Mouse (Mus musculus): ENCODE data around the gene Abi2. TPM values are rescaled to one million over a fixed set of nuclear protein-coding genes. Genes with fewer than 3 reads are reported as not detected.

The Abi2 gene
- total and polyA plus RNA-seq, 3 experiments = 15.0 to 75.2 (median 16.0) TPM

DNA sequence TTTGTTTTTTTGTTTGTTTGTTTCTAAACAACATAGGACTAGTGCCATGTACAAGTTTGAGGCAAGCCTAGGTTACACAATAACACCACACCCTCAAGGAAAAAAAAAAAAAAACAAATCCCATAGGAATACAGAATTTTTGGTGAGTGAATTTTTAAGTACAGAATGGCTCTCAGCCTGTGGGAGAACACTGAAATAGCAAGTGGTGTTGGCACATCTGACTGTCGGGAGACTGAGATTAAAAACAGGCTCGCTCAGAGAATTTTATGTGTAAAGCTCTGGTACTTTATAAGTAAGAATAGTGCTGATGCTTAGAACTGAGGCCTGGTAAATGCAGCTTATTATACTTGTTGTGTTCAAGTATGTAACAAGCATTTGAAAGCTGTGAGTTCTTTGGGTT lies 60.1 kb downstream of the Abi2 start:
- peaks cover 3 to 4% of the 10 kb centered on the region in 2 experiments for H3K4me1 ChIP-seq (ENCODE audit: control insufficient read depth in 1 of 2, insufficient read depth in 2 of 2, low read length in 2 of 2)
- H3K4me3 ChIP-seq (ENCODE audit: control insufficient read depth in 1 of 2, insufficient read depth in 1 of 2, low read depth in 2 of 2, low read length in 2 of 2) = no peak overlapping the region

GRCm38 (mm10) chr1:60470541-60470940 lies 61.1 kb downstream of the Abi2 start:
- H3K36me3 ChIP-seq (ENCODE audit: control insufficient read depth in 1 of 2, insufficient read depth in 2 of 2, low read length in 2 of 2) = peaks cover under 1 to 13% of the 10 kb centered on the region in 2 experiments; a peak in 3 of 4 replicates
- H3K27ac ChIP-seq (ENCODE audit: control insufficient read depth, low read depth, low read length) = no peak overlapping the region
- TF ChIP-seq HCFC1 (IDR thresholded peaks at IDR 0.05; ENCODE audit: low read depth, low read length) (no peak), E2F4 (IDR thresholded peaks at IDR 0.05; ENCODE audit: borderline replicate concordance, low read depth, low read length) (no peak), ZC3H11A (IDR thresholded peaks at IDR 0.05; ENCODE audit: low read depth, low read length) (no peak), MYC (IDR thresholded peaks at IDR 0.05; ENCODE audit: low read depth, low read length) (no peak), ZMIZ1 (IDR thresholded peaks at IDR 0.05; ENCODE audit: low read depth, low read length) (no peak), JUND (IDR thresholded peaks at IDR 0.05; ENCODE audit: low read depth, low read length) (no peak), SIN3A (IDR thresholded peaks at IDR 0.05; ENCODE audit: low read length) (no peak), USF2 (IDR thresholded peaks at IDR 0.05; ENCODE audit: borderline replicate concordance in 1 of 2, insufficient read depth in 1 of 2, low read depth in 1 of 2, low read length in 2 of 2) (no peak), KAT2A (conservative IDR thresholded peaks at IDR 0.05; ENCODE audit: low read depth, low read length) (no peak)

More for the DNA sequence above, 60.1 kb downstream of the Abi2 start:
- no peak for DNase-seq (ENCODE audit: low read depth, low spot score)
- Histone ChIP-seq H3K36me3 (ENCODE audit: control insufficient read depth in 1 of 2, insufficient read depth in 2 of 2, low read length in 2 of 2) (peaks cover 0 to 13% of the 10 kb centered on the region in 2 experiments; a peak in 2 of 4 replicates), H3K27me3 (ENCODE audit: control insufficient read depth in 1 of 2, insufficient read depth in 2 of 2, low read length in 2 of 2) (no peaks in the 10 kb centered on the region), H3K9me3 (replicated peaks; ENCODE audit: insufficient read depth, low read length) (no peaks in the 10 kb centered on the region), H3K79me2 (ENCODE audit: control insufficient read depth, insufficient read depth, low read length, poor library complexity) (no peaks in the 10 kb centered on the region), H3K27ac (ENCODE audit: control insufficient read depth, low read depth, low read length) (no peak overlapping the region), H3K9ac (ENCODE audit: control insufficient read depth, low read depth, low read length, poor library complexity, severe bottlenecking) (no peak overlapping the region)
- TF ChIP-seq KAT2A (conservative IDR thresholded peaks at IDR 0.05; ENCODE audit: low read depth, low read length) (no peak), TAL1 (IDR thresholded peaks at IDR 0.05; ENCODE audit: low read length) (no peak)

GRCm38 (mm10) chr1:60481561-60481960 lies 72.1 kb downstream of the Abi2 start:
- Histone ChIP-seq H3K27me3 (ENCODE audit: control insufficient read depth in 1 of 2, insufficient read depth in 2 of 2, low read length in 2 of 2) (no peaks in the 10 kb centered on the region), H3K9ac (ENCODE audit: control insufficient read depth, low read depth, low read length, poor library complexity, severe bottlenecking) (no peak overlapping the region), H3K27ac (ENCODE audit: control insufficient read depth, low read depth, low read length) (no peak overlapping the region), H3K4me3 (ENCODE audit: control insufficient read depth in 1 of 2, insufficient read depth in 1 of 2, low read depth in 2 of 2, low read length in 2 of 2) (no peak overlapping the region), H3K36me3 (ENCODE audit: control insufficient read depth in 1 of 2, insufficient read depth in 2 of 2, low read length in 2 of 2) (peaks cover 0 to 2% of the 10 kb centered on the region in 2 experiments; a peak in 2 of 4 replicates), H3K9me3 (replicated peaks; ENCODE audit: insufficient read depth, low read length) (no peaks in the 10 kb centered on the region), H3K79me2 (ENCODE audit: control insufficient read depth, insufficient read depth, low read length, poor library complexity) (no peaks in the 10 kb centered on the region), H3K4me1 (ENCODE audit: control insufficient read depth in 1 of 2, insufficient read depth in 2 of 2, low read length in 2 of 2) (no peaks in the 10 kb centered on the region)
- TF ChIP-seq ZKSCAN1 (IDR thresholded peaks at IDR 0.05; ENCODE audit: low read depth, low read length) = no peak
- no peak for TF ChIP-seq KAT2A (conservative IDR thresholded peaks at IDR 0.05; ENCODE audit: low read depth, low read length)
- no peak for TF ChIP-seq CTCF (IDR thresholded peaks at IDR 0.05 in 2 of 3, conservative IDR thresholded peaks at IDR 0.05 in 1 of 3; ENCODE audit: control insufficient read depth in 1 of 3, insufficient read depth in 1 of 3, low read depth in 2 of 3, low read length in 3 of 3, poor library complexity in 1 of 3, severe bottlenecking in 1 of 3)
- TF ChIP-seq POLR2AphosphoS2 (IDR thresholded peaks at IDR 0.05; ENCODE audit: low read length) = no peak
- no peak for TF ChIP-seq NELFE (IDR thresholded peaks at IDR 0.05; ENCODE audit: low read depth, low read length)
- no peak for TF ChIP-seq HCFC1 (IDR thresholded peaks at IDR 0.05; ENCODE audit: low read depth, low read length)
- no peak for TF ChIP-seq POLR2A (IDR thresholded peaks at IDR 0.05; ENCODE audit: control insufficient read depth in 1 of 2, insufficient read depth in 1 of 2, low read depth in 1 of 2, low read length in 2 of 2, poor library complexity in 1 of 2)
- no peak for TF ChIP-seq ELF1 (IDR thresholded peaks at IDR 0.05; ENCODE audit: low read depth, low read length)
- no peak for DNase-seq (ENCODE audit: low read depth, low spot score)

More at GRCm38 (mm10) chr1:60470541-60470940, 61.1 kb downstream of the Abi2 start:
- Histone ChIP-seq H3K4me3 (ENCODE audit: control insufficient read depth in 1 of 2, insufficient read depth in 1 of 2, low read depth in 2 of 2, low read length in 2 of 2) (no peak overlapping the region), H3K79me2 (ENCODE audit: control insufficient read depth, insufficient read depth, low read length, poor library complexity) (no peaks in the 10 kb centered on the region), H3K27me3 (ENCODE audit: control insufficient read depth in 1 of 2, insufficient read depth in 2 of 2, low read length in 2 of 2) (no peaks in the 10 kb centered on the region), H3K4me1 (ENCODE audit: control insufficient read depth in 1 of 2, insufficient read depth in 2 of 2, low read length in 2 of 2) (peaks cover 3 to 4% of the 10 kb centered on the region in 2 experiments), H3K9me3 (replicated peaks; ENCODE audit: insufficient read depth, low read length) (no peaks in the 10 kb centered on the region), H3K9ac (ENCODE audit: control insufficient read depth, low read depth, low read length, poor library complexity, severe bottlenecking) (no peak overlapping the region)
- no peak for DNase-seq (ENCODE audit: low read depth, low spot score)

Measured in MEL (cell line).